Mouse (Mus musculus): ENCODE measurements at regions not wholly inside any gene's neighbourhood (a gene's known extent, or its start where the extent isn't known, plus 50 kb on each side); places are given as distances from the start of the nearest gene placed in this dataset.

GRCm38 (mm10) chr13:9824904-9825303 lies 59.8 kb upstream of the Zmynd11 start:
- H3K4me2 ChIP-seq (replicated peaks; ENCODE audit: low read depth, low read length): no peak overlapping the region
- H3K27me3 ChIP-seq (replicated peaks; ENCODE audit: insufficient read depth, low read length): no peaks in the 10 kb centered on the region
- no peak overlapping the region for H3K27ac ChIP-seq (ENCODE audit: low read length)
- no peaks in the 10 kb centered on the region for H3K4me1 ChIP-seq (ENCODE audit: insufficient read depth, low read depth, low read length)
- no peak overlapping the region for H3K9ac ChIP-seq (replicated peaks; ENCODE audit: low read depth)
- DNase-seq (ENCODE audit: low spot score): peak; percentile 6
- WGBS: 71% methylated on average over 2 of the region's 2 CpGs
- H3K9me3 ChIP-seq (ENCODE audit: low read length): no peaks in the 10 kb centered on the region
- no peak for TF ChIP-seq EP300 (IDR thresholded peaks at IDR 0.05)
- TF ChIP-seq CTCF (IDR thresholded peaks at IDR 0.05): no peak
- ATAC-seq: no peak
- H3K36me3 ChIP-seq (ENCODE audit: insufficient read depth, low read length): no peaks in the 10 kb centered on the region
- no peak overlapping the region for H3K4me3 ChIP-seq (ENCODE audit: low read depth, low read length)

DNA sequence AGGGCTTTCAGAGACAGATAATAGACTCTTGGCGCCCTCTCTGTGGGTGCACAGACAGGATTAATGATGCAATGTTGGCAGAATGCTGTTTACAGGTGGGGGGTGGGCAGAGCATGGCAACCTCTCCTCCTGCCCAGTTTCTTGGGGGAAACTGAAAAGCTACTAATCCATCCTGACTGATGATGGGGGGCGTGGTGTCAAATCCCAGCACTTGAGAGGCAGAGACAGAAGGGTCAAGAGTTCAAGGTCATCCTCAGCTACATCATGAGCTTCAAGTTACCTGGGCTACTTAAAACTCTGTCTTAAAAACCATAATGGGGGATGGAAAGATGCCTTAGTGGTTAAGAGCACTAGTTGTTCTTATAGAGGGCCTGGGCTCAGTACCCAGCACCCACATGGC lies 52.2 kb upstream of the Zmynd11 start:
- H3K4me2 ChIP-seq (replicated peaks; ENCODE audit: low read depth, low read length): no peak overlapping the region
- WGBS: 73% methylated on average over 2 of the region's 2 CpGs
- H3K27ac ChIP-seq (ENCODE audit: low read length): no peak overlapping the region
- no peaks in the 10 kb centered on the region for H3K27me3 ChIP-seq (replicated peaks; ENCODE audit: insufficient read depth, low read length)
- DNase-seq (ENCODE audit: low spot score): no peak
- H3K9me3 ChIP-seq (ENCODE audit: low read length): no peaks in the 10 kb centered on the region
- H3K4me1 ChIP-seq (ENCODE audit: insufficient read depth, low read depth, low read length): no peaks in the 10 kb centered on the region
- no peak overlapping the region for H3K4me3 ChIP-seq (ENCODE audit: low read depth, low read length)
- no peak overlapping the region for H3K9ac ChIP-seq (replicated peaks; ENCODE audit: low read depth)
- no peak for ATAC-seq
- no peak for TF ChIP-seq CTCF (IDR thresholded peaks at IDR 0.05)
- TF ChIP-seq EP300 (IDR thresholded peaks at IDR 0.05): no peak
- H3K36me3 ChIP-seq (ENCODE audit: insufficient read depth, low read length): no peaks in the 10 kb centered on the region

All from lung, postnatal 0 days (tissue).